Mouse (Mus musculus): ENCODE results near the gene 2810408A11Rik. TPM values are rescaled to one million over a fixed set of nuclear protein-coding genes. Genes with fewer than 3 reads are reported as not detected.

Gene 2810408A11Rik
- total RNA-seq, 2 experiments from 2014 or later = 2.4 to 3.4 TPM

- no peak for ATAC-seq (replicated peaks; ENCODE audit: low FRiP score, low TSS enrichment, poor library complexity, severe bottlenecking)
Measured at GRCm38 (mm10) chr11:69914917-69915430, 14.2 kb upstream of the 2810408A11Rik start.

GRCm38 (mm10) chr11:69914372-69914764, 13.6 kb upstream of the 2810408A11Rik start:
- peak; percentile 11; the same call in 1 of the 2 replicates for ATAC-seq (replicated peaks; ENCODE audit: low FRiP score, low TSS enrichment, poor library complexity, severe bottlenecking)

- ATAC-seq (replicated peaks; ENCODE audit: low FRiP score, low TSS enrichment, poor library complexity, severe bottlenecking) = peak; percentile 54
Measured at GRCm38 (mm10) chr11:69913554-69914371, 13.0 kb upstream of the 2810408A11Rik start, which contains the start of gene Gps2. Gene Gps2, plus strand, starts transcription at chr11:69913888.

- ATAC-seq (replicated peaks; ENCODE audit: low FRiP score, low TSS enrichment, poor library complexity, severe bottlenecking) = no peak
Measured at GRCm38 (mm10) chr11:69912716-69913530, 12.1 kb upstream of the 2810408A11Rik start.

GRCm38 (mm10) chr11:69911701-69912100, 10.9 kb upstream of the 2810408A11Rik start:
- ATAC-seq (replicated peaks; ENCODE audit: low FRiP score, low TSS enrichment, poor library complexity, severe bottlenecking) = no peak

- no peak for ATAC-seq (replicated peaks; ENCODE audit: low FRiP score, low TSS enrichment, poor library complexity, severe bottlenecking)
Measured at GRCm38 (mm10) chr11:69910781-69911560, 10.2 kb upstream of the 2810408A11Rik start.

- ATAC-seq (replicated peaks; ENCODE audit: low FRiP score, low TSS enrichment, poor library complexity, severe bottlenecking) = no peak
Measured at GRCm38 (mm10) chr11:69910177-69910576, 9.4 kb upstream of the 2810408A11Rik start.

- ATAC-seq (replicated peaks; ENCODE audit: low FRiP score, low TSS enrichment, poor library complexity, severe bottlenecking) = no peak
Measured at GRCm38 (mm10) chr11:69909174-69909573, 8.4 kb upstream of the 2810408A11Rik start.

GRCm38 (mm10) chr11:69908645-69909044, 7.9 kb upstream of the 2810408A11Rik start:
- no peak for ATAC-seq (replicated peaks; ENCODE audit: low FRiP score, low TSS enrichment, poor library complexity, severe bottlenecking)

GRCm38 (mm10) chr11:69904311-69904710, 3.5 kb upstream of the 2810408A11Rik start:
- ATAC-seq (replicated peaks; ENCODE audit: low FRiP score, low TSS enrichment, poor library complexity, severe bottlenecking) = no peak

- ATAC-seq (replicated peaks; ENCODE audit: low FRiP score, low TSS enrichment, poor library complexity, severe bottlenecking) = no peak
Measured at GRCm38 (mm10) chr11:69902972-69903371, 2.2 kb upstream of the 2810408A11Rik start.

GRCm38 (mm10) chr11:69901993-69902392, 1.2 kb upstream of the 2810408A11Rik start:
- no peak for ATAC-seq (replicated peaks; ENCODE audit: low FRiP score, low TSS enrichment, poor library complexity, severe bottlenecking)

- peak; percentile 76 for ATAC-seq (replicated peaks; ENCODE audit: low FRiP score, low TSS enrichment, poor library complexity, severe bottlenecking)
Measured at GRCm38 (mm10) chr11:69901406-69901846, 639 bp upstream of the 2810408A11Rik start.

GRCm38 (mm10) chr11:69899870-69900269, 917 bp downstream of the 2810408A11Rik start:
- no peak for ATAC-seq (replicated peaks; ENCODE audit: low FRiP score, low TSS enrichment, poor library complexity, severe bottlenecking)

- peak; percentile 52; the same call in 1 of the 2 replicates for ATAC-seq (replicated peaks; ENCODE audit: low FRiP score, low TSS enrichment, poor library complexity, severe bottlenecking)
Measured at GRCm38 (mm10) chr11:69895291-69895690, 5.5 kb downstream of the 2810408A11Rik start, which contains the start of gene Acap1. Gene Acap1, minus strand, starts transcription at chr11:69895539.

GRCm38 (mm10) chr11:69894671-69895070, 6.1 kb downstream of the 2810408A11Rik start:
- 0 out of 2 replicates have a peak, but pooled peaks have one; percentile 23 for ATAC-seq (replicated peaks; ENCODE audit: low FRiP score, low TSS enrichment, poor library complexity, severe bottlenecking)

- ATAC-seq (replicated peaks; ENCODE audit: low FRiP score, low TSS enrichment, poor library complexity, severe bottlenecking) = peak; percentile 70
Measured at GRCm38 (mm10) chr11:69891482-69891881, 9.3 kb downstream of the 2810408A11Rik start.

GRCm38 (mm10) chr11:69886907-69887635, 13.7 kb downstream of the 2810408A11Rik start:
- peak; percentile 61 for ATAC-seq (replicated peaks; ENCODE audit: low FRiP score, low TSS enrichment, poor library complexity, severe bottlenecking)

Data from megakaryocyte-erythroid progenitor cell, adult 5-6 weeks (primary cell).